Mouse (Mus musculus) yolk sac, embryonic 10.5 days (tissue): ENCODE results near the gene Eif2ak4.

ENCODE experiments used
- DNase-seq: peaks from one replicate; pipeline ENCODE4 v3.0.0-alpha.2; 2017; ENCODE audit warnings: low spot score

Eif2ak4 gene

DNA sequence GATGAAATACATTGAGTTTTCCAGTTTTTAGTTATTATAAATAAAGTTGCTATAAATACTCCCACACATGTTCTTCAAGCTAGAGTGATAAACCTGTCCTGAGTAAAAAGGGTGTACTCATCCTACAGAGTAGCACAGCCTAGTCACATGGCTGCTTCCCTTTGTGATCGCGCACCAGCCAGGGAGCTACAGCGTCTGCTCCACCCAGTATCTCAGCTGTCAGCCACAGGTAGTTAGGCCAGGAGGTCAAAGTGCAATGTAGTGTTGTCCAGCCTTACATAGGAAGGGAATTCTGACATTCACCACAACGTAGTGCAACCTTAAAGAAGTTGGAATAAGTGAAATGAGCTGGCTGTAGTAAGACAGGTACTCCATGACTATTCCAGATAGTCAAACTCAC is 17.1 kb downstream of the Eif2ak4 start:
- DNase-seq, result peak; percentile 43

DNA sequence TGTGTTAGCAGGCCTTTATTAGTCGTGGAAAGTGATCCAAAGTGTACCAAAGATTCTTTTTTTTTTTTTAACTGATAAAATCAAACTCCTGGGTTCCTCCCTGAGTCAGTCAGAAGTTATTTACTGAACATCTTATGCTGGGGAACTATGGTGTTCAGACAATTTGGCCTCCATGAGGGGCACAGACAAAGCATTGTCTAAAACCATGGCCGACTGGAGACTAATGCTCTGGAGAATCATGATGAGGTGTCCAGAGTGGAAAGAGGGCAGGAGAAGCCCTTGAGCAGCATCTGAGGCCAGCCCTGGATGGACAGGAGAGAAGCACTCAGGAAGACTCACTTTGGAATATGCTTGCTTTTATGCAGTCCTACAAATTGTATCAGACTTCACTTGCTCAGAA is 18.4 kb downstream of the Eif2ak4 start:
- DNase-seq, result no peak

- DNase-seq, result no peak
These were observed 20.0 kb downstream of the Eif2ak4 start for GRCm38 (mm10) chr2:118408336-118408895.

GRCm38 (mm10) chr2:118412821-118413220 is 24.4 kb downstream of the Eif2ak4 start:
- no peak for DNase-seq

DNA sequence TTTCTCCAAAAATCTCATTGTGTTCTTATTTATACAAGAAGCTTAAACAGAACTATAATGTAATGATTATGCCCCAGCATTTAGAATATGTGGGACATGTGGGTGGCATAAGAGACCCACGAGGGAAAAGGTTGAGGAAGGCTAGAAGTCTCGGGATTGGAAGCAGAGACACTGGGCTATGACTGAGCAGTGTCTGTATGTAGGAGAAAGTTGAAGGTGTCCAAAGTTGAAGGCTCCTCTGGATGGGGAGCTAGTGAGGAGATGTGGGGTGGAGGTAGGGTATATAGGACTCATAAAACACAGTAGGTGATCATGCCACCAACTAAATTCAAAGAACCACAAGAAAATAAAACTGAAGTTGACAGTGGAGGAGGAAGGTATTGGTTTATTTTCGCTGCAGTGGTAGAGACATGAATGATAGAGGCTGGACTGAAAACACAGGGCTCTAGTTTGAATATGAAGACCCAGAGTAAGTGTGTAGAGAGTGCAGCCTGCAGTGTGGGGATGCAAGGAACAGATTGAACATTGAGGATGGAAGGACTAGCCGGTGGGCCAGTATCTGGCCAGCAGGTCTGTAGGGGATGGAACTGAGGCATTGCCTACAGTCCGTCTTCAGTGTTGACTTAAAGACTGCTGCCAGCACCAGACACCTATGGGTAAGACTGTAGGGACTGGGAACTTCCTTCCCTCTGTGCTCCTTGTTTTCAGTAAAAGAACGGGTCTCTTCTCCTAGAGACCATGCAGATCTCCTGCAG is 27.4 kb downstream of the Eif2ak4 start:
- no peak for DNase-seq

DNA sequence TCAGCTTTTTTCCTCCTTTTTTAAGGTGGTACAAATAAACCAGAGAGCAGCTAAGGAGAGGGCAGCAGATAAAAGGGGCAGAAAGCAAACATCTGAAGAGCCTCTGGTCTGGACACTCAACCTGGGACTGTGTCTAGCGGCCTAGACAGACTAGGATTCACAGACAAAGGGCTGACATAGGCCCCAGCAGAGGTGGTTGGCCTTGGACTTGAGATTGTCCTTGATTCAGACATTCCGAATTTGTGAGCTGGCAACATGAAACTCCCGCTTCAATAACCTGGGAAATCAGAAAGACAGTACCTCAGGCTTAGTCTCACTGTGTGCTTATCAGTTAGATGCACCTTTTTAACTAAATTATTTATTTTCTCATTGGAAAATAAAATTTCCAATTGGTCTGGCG is 29.7 kb downstream of the Eif2ak4 start:
- no peak for DNase-seq

DNA sequence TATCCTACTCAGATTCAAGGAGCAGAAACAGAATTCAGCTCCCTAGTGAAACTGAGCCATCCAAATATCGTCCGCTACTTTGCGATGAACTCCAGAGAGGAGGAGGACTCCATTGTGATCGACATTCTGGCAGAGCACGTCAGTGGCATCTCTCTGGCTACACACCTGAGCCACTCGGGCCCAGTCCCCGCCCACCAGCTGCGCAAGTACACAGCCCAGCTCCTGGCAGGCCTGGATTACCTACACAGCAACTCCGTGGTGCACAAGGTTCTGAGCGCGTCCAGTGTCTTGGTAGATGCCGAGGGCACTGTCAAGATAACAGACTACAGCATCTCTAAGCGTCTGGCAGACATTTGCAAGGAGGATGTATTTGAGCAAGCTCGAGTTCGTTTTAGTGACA is 33.5 kb downstream of the Eif2ak4 start:
- DNase-seq, result no peak

GRCm38 (mm10) chr2:118422385-118422784 is 34.0 kb downstream of the Eif2ak4 start:
- DNase-seq, result no peak

DNA sequence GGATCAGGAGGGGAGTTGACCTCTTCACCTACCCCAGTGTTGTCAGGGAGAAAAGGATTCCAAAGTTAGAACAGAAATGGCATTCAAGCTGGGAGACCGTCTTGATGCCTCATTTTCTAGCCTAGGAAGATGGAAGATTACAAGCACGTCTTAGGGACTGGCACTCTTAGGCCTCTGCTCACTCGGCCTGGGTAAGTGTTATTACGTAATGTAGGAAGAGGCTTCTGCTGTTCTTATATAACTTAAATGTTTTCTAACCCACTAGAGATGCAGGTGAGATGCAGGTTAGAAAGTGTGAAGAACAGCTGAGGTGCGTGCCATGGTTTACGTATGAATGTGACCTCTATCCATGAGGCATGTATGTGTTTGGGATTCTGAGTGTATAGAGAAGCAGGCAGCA is 39.9 kb downstream of the Eif2ak4 start:
- no peak for DNase-seq

GRCm38 (mm10) chr2:118429297-118429696 is 40.9 kb downstream of the Eif2ak4 start:
- no peak for DNase-seq

DNA sequence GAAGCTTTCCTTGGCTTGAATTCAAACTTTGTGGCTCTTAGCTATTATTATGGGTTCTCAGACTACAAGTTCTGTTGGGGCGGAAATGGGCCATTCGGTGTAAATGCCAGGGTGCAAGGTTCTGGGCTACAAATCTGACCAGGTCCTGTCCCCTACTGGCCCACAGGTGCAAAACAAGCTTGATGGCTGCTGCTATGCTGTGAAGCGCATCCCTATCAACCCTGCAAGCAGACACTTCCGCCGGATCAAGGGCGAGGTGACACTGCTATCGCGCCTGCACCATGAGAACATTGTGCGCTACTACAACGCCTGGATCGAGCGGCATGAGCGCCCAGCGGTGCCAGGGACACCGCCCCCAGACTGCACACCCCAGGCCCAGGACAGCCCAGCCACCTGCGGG is 42.2 kb downstream of the Eif2ak4 start:
- DNase-seq, result no peak

- no peak for DNase-seq
These were observed 43.2 kb downstream of the Eif2ak4 start for GRCm38 (mm10) chr2:118431589-118431988.

- DNase-seq, result no peak
These were observed 53.8 kb downstream of the Eif2ak4 start for GRCm38 (mm10) chr2:118442172-118442571.

DNA sequence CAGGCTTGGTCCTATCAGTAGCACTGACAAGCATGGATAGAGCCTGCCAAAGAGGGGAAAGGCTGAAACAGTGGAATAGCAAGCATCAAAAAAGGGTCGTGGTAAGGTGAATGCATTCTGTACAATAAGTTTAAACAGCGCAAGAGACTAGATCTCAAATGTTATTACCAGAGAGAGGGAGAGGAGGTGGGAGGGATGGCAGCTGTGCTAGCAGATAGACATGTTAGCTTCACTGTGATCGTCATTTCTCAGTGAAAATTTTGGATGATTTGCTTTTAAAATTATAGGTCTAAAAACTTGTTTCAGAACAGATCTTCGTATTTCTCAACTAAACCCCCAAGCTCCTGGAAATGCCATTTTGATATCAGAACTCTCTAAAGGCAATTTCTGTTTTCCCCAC is 54.3 kb downstream of the Eif2ak4 start:
- no peak for DNase-seq

DNA sequence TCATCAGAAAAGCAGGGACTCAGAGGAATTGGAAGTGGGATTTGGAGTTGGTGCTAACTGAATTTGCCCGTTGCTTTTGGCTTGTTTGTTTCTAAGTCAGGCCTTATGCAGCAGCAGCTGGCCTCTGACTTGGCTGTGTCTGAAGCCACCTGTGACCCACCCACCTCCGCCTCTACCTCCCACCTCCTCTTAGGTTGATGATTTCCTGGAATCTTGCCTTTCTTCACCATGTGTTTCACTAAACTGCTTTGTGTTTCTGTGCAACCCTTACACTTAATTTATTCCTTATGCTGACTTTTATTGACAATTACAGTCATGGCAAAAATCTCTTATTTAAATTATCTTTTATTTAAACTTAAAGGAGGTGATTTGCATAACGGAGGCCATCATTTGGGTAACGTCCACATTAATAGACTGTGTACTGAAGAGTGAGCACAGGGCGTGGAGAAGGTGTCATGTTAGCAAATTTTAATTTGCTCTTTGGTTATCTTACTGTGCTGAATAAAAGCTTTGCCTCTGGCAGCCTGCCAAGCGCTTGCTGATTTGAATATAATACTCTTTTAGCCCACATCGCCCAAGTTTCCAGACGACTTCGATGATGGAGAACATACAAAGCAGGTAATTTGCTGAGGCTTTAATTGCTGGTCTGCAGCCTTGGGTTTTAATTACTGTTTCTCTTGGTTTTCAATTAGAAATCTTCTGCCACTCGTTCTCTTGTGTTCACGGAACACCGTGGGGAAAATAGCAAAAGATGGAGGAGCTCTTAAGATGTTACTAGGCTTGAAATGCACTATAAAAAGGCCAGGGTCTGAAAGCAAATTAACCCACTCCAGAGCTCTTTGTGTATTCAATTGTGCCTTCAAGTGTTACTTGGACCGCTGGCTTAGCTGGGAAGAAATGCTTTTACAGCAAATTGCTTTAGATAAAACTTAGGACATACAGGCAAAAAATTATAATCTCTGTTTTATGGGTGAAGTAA is 57.6 kb downstream of the Eif2ak4 start:
- DNase-seq, result no peak

DNA sequence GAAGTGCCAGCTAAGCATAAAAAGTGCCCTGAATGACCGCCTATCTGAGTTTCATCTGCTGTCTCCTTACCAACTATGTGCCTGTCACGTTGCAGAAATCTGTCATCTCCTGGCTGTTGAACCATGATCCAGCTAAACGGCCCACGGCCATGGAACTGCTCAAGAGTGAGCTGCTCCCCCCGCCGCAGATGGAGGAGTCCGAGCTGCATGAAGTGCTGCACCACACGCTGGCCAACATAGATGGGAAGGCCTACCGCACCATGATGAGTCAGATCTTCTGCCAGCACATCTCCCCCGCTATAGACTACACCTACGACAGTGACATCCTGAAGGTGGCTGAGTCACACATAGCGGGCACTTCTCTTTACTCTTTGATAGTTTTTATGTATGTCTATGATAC is 59.8 kb downstream of the Eif2ak4 start:
- no peak for DNase-seq

DNA sequence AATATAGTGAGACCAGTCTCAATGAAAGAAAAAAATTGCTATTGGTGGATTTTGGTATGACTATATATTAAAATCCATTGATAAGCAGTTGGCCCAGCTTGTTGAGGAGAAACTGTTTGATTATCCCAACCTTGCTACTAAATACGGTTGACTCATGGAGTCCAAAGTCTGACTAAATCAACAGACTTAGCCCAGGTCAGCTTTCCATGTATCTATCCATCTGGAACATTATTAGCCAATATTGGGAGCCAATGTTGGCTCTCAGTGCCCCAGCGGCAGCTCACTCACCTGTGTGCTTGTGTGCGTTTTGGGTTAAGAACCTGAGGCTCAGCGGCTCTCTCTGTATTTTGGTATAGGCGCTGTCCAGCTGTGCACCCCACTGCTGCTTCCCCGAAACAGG is 62.6 kb downstream of the Eif2ak4 start:
- DNase-seq, result no peak

GRCm38 (mm10) chr2:118457029-118457428 is 68.6 kb downstream of the Eif2ak4 start:
- DNase-seq, result no peak

DNA sequence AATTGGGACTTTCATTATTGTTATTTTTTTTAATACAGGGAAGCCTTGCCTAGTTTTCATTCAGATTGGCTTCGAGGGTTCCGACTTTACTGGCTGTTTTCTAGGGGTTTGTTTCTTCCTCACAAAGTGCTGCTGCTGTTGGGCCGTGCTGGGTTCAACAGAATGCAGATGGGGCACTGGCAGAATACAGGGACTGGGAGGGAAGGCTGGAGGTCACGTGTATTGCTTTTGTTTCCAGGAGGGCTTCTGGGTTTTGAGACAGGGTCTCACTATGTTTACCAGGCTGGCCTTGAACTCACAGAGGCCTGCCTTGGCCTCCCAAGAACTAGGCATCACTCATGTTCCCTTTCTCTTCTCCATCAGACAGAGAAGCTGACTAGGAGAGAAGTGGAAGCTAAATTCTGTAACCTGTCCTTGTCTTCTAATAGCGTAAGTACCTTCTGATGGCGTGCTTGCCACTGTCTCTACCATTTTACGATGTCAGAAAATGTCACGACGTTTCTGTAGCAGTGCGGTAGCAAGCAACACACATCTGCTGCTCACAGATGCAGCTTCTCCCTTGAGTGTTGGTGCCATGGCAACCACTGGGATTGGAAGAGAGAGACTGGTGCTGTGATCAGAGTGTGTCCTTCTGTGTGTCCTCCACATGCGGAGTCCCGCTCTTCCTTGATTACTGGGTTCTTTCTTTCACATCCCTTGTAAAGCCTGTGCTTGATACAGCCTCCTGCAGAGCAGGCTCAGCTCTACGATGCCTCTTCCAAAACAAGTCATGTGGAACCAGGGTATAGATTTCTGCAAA is 69.2 kb downstream of the Eif2ak4 start:
- DNase-seq, result no peak

DNA sequence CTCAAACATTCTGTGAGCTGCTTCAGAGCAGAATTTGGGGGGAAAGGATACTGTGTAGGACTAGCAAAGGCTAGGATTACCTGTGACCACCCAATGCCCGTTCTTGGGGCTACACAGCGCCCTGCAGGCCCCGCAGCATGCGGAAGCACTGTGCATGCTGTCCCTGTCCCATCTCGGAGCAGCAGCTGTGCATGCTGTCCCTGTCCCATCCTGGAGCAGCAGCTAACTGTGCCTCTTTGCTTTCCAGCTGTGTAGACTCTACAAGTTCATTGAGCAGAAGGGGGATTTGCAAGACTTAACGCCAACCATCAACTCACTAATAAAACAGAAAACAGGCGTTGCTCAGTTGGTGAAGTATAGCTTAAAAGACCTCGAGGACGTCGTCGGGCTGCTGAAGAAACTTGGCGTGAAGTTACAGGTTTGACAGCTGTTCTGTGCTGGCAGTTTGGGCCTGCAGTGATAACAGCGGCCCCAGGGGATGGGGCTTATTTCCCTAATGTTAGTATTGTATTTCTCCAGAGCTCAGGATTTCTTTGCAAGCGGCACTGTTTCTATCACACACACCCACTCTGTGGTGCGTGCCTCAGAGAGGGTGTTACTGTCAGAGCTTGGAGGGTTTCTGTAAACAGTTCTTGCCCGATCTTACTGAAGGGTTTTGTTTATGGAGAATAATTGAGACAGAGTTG is 73.2 kb downstream of the Eif2ak4 start:
- DNase-seq, result no peak

GRCm38 (mm10) chr2:118463480-118463879 is 75.1 kb downstream of the Eif2ak4 start:
- no peak for DNase-seq
